Mouse (Mus musculus) liver, embryonic 14.5 days (tissue): Measurements from ENCODE around the gene Dnajc15.

Source experiments
- CTCF ChIP-seq: IDR thresholded peaks from 2 replicates; pipeline ENCODE4 v1.5.1; 2016; ENCODE audit warnings: antibody characterized with exemption, low read depth, control low read depth
- EP300 ChIP-seq: IDR thresholded peaks from 2 replicates; pipeline ENCODE4 v1.6.1; 2016; ENCODE audit warnings: antibody characterized with exemption, low read depth

- no peak for TF ChIP-seq CTCF
- no peak for TF ChIP-seq EP300
These were observed 10.4 kb downstream of the Dnajc15 start for GRCm38 (mm10) chr14:77864510-77864909.
